Mouse (Mus musculus): ENCODE measurements at regions not wholly inside any gene's neighbourhood (a gene's known extent, or its start where the extent isn't known, plus 50 kb on each side); places are given as distances from the start of the nearest gene placed in this dataset.

- TF ChIP-seq POLR2A (IDR thresholded peaks at IDR 0.05; ENCODE audit: borderline replicate concordance, low read depth, low read length): no peak
- no peak for TF ChIP-seq CTCF (IDR thresholded peaks at IDR 0.05; ENCODE audit: low read depth, low read length)
Observed at GRCm38 (mm10) chr14:72932296-72932695, 116.6 kb downstream of the Cysltr2 start.

All from bone marrow macrophage, adult 2 months (primary cell).